Mouse (Mus musculus) heart, adult 2 months (tissue): ENCODE data around the gene 9130019O22Rik.

Experiments used
- CTCF ChIP-seq: fragments of 200-600 bp; IDR thresholded peaks from 2 replicates; pipeline ENCODE4 v1.8.1; 2022; ENCODE audit warnings: antibody characterized with exemption, mild to moderate bottlenecking, moderate library complexity
- POLR2A ChIP-seq: fragments of 200-500 bp; IDR thresholded peaks from 2 replicates; pipeline ENCODE4 v1.6.1; 2011; ENCODE audit warnings: mild to moderate bottlenecking, low read depth, low read length, control low read depth; ENCODE audit not compliant: insufficient read depth

GRCm38 (mm10) chr7:127371213-127371612, 15.8 kb downstream of the 9130019O22Rik start:
- no peak for TF ChIP-seq CTCF
- TF ChIP-seq POLR2A, result no peak
